Mouse (Mus musculus): ENCODE measurements around the gene Efcab9.
"Not testable (repeated sequence)": the region's sequence is repeated elsewhere in the genome, so short reads cannot be mapped to it uniquely, and the experiment has no call there.

The Efcab9 gene

DNA sequence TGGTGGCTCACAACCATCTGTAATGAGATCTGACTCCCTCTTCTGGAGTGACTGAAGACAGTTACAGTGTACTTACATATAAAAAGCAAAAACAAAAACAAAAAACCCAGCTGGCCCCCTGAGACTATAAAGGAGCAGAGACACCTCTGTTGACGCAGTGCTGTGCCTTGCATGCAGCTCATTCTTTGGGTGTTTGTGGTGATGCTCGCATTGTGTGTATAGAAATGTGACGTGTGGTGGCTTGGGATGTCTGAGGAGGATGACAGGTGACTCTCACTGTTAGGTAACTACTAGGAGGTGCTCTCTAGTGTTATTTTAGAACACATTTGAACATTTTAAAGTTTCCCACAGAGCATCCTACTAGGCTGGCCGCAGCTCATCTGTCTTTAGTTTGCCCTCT lies 3.8 kb upstream of the Efcab9 start:
- DNase-seq, result no peak

DNA sequence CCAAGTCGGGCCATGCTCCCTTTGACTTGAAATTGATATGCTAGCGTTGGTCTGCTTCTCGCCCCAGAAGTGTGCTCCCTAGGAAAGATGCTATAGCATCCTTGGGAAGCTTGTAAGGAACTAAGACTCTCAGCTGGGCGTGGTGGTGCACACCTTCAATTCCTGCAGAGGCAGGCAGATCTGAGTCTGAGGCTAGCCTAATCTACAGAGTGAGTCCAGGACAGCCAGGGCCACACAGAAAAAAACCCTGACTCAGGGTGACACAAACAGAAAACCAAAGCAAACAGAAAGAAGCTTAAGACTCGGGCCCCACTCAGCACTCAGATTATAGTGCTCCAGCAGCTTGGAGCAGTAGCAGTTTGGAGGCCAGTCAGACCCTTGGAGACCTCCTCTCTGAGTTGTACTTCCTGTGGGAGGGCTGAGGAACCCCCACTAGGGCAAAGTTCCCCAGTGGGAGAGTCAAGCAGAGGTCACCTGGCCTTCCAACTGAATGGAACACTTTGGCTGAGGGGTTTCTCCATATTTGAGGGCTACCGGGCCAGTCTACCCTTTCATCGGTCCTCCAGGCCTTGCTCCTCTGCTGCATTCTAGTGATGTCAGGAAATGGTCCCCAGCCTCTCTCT lies 2.7 kb upstream of the Efcab9 start:
- peak; percentile 28 for DNase-seq

DNA sequence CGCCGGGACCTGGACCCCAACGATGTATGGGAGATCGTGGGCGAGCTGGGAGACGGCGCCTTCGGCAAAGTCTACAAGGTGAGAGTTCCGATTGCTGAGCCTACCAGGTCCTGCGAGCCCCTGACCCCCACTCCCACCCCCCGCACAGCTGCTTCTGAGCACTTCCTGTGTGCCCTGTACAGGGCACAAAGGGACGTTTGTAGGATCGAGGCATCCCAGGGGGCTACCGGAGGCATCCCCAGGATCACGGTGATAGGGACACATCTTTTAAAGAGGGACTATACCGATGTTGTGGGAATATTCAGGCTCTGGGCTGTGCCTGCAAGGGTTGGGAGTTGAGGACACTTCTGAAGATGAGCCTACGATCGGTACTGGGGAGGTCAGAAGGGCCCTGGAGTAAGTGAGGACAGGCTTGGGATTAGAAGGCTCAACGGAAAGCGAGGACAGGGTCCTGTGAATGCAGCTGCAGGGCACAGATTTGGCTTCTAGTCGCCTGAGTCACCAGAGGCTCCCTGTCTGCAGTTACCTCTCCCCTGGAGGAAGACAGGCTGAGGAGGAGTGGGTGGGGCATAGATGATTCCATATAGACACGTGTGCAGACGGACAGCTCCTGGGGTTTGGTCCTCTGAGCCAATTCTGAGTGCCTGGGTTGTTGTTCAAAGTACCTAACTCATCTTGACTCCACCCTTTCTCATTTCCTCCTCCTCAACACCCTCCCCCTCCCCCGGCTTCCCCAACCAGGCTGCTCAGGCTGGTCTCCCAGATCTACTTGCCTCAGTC lies 1.8 kb upstream of the Efcab9 start:
- DNase-seq, result peak; percentile 86

DNA sequence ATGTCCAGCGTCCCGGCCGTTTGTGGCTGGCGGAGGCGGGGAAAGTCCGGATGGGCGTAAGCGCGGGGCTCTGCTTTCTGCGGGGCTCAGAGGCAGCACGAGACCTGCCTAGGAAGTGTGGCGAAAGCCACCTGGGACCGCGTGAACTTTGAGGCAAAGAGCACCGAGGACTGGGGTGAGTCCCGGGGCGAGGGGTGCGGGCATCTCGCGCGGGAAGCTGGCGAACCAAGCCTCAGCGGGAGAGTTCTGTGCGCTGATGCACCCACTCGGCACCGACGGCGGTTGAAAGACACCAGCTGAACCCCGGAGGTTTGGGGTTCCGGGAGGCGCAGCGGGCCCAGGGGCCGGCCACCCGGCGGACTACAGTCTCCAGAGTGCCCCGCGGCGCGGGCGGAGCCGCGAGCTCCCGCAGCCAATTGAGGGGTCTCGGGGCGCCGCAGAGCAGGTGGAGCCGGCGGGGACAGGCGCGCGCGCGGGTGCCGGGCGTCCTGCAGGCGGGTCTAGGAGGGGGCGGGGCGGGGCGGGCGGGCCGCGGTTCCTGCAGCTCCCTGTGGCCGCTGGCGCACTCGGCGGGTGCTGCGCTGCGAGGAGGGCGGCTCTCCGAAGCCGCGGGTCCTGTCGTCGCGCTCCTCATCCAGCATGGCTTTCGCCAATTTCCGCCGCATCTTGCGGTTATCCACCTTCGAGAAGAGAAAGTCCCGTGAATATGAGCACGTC lies 1.0 kb upstream of the Efcab9 start, which contains the start of gene Stk10:
TSS of gene Stk10 (plus strand) at position 541 of the 717 bp plus-strand sequence.
- peak; percentile 96 for DNase-seq

DNA sequence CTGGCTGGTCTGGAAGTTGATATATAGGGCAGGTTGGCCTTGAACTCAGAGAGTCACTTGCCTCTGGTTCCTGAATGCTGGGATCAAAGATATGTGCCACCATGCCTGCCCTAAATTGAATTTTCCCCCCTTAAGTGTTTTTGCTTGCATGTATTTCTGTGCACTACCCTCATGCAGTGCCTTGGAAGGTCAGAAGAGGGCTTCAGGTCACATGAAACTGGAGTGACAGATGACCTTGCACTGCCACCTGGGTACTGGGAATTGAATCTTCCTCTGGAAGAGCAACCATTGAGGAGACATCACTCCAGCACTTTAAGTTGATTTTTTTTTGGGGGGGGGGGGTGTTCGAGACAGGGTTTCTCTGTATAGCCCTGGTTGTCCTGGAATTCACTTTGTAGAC lies 1.7 kb downstream of the Efcab9 start:
- peak; percentile 60 for DNase-seq

DNA sequence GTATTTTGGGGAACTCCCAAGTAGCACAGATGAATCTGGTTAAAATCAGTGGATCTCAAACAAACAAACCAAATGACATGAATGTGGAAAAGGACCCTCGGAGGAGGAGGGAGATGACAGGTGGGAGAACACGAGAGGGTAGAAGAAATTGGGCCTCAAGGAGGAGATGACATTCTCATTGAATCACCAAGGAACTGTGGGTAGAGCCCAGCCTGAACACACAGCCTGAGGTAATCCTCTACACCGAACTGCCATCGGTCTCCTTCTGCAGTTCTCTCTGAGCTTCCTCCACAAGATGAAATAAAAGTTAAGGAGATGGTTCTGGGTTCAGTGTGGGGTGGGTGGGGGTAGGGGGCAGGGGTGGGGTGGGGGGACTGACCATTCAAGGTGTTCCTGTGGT lies 4.9 kb downstream of the Efcab9 start:
- DNase-seq, result no peak

DNA sequence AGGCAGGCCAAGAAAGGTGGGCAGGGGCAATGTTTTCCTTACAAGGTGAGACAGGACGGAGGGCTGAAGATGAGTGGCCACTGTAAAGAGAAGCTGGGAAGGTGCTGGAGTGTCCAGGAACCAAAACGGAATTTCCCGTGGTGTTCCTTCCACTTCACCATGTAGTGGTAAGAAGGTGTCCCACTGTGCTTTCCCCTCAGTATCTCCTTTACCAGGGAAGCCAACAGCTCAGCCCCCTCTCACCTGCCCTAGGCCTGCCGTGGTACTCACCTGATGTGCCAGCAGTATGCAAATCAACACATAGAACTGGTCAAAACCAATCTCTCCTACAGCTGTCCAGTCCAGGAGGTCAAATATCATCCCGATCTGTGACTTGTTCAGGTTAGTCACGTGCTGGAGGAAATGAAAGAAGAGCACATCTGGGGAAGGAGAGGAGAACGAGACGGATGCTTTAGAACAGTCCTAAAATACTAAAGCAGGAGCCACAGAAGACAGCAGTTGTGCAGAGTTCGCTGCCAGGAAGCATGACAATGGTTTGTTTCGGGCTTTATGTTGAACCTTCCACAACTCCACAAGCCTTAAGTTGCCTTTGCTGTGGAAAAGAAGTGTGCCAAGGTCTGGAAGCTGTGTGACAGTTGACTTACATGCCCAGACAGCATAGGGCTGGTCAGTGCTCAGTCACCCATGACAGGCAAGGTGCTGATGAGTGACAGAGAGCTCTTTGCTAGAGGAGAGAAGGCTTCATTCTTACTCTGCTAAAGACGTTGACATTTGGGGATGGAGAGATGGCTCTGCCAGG lies 7.6 kb downstream of the Efcab9 start:
- no peak for DNase-seq

DNA sequence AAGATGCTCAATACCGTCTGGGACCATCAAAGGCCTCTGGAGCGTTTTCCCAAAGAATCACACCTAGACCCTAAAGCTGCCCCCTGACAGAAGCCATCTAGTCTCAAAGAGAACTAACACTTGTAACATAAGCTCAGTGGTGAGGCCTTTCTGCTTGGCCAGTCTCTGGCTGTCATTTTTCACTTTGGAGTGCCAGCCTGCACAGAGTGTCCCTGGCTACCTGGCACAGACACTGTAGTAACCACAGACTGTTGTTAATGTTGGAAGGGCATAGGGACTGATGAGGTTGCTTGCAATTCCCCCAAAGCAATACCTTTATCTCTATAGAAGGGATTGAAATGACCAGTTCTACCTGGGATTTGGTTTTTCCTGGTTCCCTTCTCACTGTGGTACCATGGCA lies 10.6 kb downstream of the Efcab9 start:
- no peak for DNase-seq

DNA sequence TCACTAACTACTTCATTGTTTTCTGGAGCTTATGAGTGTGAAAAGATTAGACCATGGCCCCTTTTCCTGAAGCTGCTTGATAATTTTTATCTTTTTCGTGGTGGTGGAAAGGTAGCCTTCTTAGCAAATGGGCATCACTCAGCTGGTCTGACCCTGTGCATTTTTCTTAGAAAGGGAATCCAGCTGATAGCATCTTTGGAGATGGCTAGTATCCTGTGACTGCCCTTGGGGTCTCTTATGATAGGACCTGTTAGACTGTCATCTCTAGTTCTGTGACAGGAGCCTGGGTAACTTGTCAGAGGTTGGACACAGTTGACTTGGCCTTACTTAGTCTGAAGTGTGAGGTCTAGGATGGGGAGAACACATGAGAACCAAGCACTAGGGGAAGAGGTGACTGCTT lies 12.5 kb downstream of the Efcab9 start:
- no peak for DNase-seq

DNA sequence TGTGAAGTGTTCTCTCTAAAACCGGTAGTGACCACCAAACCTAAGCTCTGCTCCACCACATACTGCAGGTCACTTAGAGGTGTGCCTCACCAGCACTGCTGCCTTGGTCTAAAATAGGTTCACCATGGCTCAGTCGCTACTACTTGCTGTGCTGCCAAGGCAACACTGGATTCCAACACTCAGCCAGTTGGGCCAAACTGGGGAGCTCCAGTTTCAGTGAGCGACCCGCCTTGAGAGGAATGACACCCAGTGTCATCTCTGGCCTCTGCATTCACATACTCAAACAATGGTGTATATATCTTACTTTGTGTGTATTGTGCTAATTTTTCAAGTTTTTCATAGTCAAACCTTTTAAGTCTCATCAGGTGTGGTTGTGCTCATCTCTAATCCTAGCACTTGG lies 13.1 kb downstream of the Efcab9 start:
- DNase-seq, result no peak

DNA sequence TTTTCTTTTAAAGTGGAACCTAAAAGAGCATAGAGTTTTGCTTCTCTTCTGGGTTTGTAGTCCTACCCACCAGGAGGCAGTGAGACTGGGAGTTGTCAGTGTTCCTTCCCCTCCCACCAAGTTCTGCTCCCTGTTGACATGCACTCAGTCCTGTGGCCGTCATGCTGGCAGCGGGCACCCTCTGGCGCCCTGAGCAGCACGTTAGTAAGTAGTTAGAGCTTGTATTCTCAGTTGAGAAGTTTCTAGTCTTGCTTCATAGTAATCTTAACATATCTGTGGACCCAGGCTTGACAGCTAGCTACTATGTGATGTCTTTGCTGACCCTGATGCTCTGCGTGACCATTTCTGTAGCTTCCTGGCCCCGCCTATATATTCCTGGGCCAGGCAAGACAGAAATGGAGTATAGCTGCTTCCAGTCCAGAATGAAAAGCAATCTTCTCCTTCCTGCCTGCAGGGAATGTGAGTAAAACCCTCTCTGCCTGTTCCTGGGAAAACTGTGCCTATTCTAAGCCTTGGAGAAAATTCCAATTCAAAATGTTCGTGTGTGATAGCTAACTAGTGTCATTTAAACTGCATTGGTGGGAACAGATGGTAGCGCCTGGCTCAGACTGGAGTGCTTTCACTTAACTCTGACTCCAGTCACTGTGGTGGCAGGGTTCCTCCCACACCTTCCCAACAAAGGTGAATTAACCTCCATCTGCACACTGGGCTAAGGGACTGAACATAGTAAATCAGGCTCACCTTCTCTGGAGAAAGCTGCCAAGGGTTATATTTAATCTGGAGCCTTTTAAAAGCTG lies 14.8 kb downstream of the Efcab9 start:
- DNase-seq, result no peak

DNA sequence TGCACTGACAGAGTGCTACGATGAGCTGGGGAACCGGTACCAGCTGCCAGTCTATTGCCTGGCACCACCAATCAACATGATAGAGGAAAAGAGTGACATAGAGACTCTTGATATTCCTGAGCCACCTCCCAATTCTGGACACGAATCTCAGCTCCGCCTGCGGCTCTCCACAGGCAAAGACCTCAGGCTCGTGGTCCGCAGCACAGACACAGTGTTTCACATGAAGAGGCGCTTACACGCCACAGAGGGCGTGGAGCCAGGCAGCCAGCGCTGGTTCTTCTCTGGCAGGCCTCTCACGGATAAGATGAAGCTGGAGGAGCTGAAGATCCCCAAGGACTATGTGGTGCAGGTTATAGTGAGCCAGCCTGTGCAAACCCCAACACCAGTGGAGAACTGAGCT lies 15.8 kb downstream of the Efcab9 start:
- no peak for DNase-seq

DNA sequence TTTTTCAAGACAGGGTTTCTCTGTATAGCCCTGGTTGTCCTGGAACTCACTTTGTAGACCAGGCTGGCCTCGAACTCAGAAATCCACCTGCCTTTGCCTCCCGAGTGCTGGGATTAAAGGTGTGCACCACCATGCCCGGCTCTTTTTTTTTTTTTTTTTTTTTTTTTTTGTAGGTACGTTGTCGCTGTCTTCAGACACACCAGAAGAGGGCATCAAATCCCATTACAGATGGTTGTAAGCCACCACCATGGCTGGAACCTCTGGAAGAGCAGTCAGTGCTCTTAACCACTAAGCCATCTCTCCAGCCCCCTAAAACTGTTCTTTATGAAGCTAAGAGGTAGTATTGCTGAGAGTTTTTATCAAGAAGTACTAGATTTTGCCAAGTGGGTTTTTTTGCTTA lies 17.0 kb downstream of the Efcab9 start:
- DNase-seq, result not testable (repeated sequence)

DNA sequence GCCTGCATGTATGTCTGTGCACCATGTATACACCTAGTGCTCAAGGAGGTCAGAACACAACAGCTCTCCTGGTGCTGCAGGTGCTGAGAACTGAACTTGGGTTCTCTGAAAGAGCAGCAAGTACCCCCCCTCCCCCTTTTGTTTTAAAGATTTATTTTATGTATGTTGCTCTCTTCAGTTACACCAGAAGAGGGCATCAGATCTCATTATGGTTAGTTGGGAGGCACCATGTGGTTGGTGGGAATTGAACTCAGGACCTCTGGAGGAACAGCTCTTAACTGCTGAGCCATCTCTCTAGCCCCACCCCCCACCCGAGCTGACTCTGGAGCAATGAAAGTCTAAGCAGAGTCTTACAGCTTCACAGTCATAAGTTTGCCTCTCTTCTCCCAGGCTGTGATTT lies 21.0 kb downstream of the Efcab9 start:
- no peak for DNase-seq

DNA sequence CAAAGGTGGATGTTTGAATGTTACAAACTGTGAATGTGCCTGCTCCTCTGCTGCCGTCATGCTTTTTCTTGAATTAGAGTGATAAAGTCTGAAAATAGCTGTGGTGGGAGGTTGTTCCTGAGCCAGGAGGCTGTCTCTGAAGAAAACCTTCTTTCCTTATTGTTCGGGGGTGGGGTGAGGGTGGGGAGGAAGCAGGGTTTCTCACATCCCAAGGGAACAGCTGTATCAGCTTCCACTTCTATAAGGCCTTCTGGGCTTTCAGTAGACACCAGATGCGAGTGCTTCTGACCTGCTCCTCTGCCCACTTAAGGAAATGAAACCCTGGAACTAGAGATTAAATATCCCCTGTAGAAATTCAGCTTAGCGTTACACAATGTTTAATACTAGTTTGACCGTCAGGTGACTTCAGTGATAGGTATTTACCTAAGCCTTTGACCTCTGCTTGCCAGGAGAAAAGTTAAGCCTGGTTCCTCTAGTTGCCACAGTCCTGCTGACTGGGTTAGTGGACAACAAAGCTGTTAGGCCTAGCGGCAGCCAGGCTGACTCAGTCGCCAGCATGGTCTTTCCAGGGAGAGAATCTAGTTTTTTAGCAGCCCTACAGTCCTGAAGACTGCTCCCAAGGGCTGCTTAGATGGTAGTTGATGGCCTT lies 26.7 kb downstream of the Efcab9 start:
- DNase-seq, result no peak

DNA sequence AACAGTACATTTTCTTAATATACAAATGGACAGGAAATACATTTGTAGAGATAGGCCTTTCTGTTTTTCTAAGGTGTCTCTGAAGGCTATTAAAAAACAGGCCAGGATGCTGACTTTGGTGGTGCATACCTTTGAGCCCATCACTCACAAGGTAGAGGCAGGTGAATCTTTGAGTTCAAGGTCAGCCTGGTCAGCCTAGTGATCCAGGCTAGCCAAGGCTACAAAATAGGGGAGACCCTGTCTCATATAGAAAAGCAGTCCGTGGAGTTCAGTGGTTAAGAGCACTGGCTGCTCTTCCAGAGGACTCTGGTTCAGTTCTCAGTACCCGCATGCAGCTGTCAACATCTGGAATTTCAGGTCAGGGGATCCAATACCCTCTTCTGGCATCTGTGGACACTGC lies 28.2 kb downstream of the Efcab9 start:
- DNase-seq, result no peak

DNA sequence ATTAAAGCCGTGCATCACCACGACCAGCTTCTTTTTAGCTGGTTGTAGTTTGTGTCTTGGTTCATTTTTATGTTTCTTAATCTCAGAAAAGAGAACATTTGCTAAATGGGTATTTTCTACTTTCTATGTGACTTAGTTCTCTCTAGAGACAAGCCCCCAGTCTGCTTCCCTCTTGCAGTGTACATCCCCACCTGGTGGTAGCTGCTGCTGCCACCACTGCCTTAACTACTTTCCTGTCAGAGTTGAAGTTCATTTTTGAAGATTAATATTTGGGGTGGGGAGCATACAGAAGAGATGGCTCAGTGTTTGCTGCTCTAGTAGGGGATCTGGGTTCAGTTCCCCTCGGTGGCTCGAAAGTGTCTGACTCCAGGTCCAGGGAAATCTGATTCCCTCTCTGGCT lies 31.9 kb downstream of the Efcab9 start:
- DNase-seq, result peak; percentile 17

DNA sequence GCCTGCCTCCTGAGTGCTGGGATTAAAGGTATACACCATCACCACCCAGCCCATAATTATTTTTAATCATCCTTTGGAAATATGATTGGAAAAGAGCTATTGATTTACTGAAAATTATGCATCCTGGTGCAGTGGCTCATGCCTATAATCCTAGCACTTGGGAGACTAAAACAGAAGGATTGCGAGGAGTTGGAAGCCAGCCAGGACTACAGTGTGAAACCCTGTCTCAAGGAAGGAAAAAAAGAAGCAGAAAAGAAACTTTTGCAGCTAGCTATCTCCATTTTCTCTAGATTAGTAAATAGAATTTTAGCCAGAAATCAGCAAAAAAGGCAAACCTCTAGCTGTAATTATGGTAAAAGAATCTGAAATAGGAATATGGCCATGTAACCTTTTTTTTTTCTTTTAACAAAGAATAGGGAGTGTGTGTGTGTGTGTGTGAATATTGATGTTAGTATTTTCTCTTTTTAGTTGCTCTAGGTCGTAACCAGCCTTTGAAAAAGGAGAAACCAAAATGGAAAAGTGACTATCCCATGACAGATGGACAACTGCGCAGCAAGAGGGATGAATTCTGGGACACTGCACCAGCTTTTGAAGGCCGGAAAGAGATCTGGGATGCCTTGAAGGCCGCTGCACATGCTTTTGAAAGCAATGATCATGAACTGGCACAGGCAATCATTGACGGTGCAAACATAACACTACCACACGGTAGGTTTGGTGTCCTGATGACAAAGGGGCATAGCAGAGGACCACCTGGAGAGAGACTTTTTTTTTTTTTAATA lies 32.9 kb downstream of the Efcab9 start:
- DNase-seq, result no peak

DNA sequence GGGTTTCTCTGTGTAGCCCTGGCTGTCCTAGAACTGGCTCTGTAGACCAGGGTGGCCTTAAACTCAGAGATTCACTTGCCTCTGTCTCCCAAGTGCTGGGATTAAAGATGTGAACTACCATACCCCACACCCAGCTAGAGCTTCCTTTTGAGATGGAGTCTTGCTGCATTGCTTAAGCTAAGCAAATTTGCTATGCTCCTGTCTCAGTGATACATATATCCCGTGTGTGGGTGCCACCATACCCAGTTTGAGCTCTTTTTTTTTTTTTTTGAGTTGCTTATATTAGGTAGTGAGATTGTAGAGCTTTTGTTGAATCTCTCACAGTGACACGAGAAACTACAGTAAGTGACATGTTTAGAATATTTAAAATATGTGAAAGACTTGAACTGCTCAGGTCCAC lies 36.6 kb downstream of the Efcab9 start:
- DNase-seq, result no peak

DNA sequence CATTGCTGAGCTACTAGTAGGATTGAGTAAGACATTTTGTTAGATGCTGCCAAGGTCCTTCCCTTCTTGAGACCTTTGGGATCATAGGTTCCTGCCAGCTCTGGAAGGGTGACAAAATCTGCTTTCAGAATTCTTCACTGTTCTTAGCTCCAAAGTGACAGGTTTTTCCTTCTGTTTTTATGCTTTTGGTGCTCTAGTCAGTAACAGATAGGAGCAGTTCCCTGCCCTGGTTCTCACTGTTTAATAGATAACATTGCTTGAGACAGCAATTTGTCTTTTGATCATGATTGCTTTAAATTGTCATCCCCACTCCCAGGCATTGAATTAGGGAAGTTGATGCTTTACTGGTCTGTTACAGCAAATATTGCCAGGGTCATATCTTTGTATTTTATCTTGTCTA lies 38.6 kb downstream of the Efcab9 start:
- no peak for DNase-seq

DNA sequence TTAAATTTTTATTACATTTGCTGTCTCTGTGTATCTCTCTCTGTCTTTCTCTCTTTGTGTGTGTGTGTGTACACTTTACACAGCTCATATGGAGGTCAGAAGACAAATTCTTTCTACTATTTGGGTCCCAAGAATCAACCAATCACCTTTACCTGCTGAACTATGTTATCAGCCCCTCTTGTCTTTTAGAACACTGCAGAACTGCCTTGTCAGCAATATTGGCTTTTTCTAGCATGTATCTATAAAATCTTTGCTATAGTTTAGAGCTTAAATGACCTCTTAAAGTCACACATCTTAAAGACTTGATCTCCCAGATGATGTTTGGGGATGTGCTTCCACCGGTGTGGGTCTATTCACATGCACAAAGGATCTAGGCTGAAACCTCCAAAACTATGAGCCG lies 40.8 kb downstream of the Efcab9 start:
- no peak for DNase-seq
